Mouse (Mus musculus): ENCODE measurements around the gene Zhx3.

DNA sequence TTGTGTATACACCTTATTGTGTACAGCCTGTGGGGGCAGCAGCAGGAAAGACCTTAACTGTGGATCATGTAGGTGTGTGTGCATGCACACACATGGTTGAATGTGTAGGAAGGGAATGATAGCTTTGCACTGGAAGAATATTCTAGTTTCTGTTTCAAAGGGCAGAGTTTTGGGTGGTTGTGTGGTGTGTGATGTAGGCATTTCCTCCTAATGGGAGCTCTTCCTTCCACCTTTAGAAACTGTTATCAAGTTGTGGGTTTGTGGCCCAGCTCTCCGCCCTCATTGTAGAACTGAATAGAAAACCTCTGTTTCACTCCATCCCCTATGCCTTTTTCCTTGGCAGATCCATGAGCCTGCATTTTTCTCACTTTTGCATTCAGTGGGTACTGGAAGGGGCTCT, 127.3 kb downstream of the Zhx3 start:
- TF ChIP-seq CTCF (IDR thresholded peaks at IDR 0.05; ENCODE audit: insufficient read depth, low read length): no peak
- no peak for TF ChIP-seq POLR2A (IDR thresholded peaks at IDR 0.05; ENCODE audit: borderline replicate concordance, extremely low read depth, low read depth, low read length)

Measured in lung, adult 2 months (tissue).